Mouse (Mus musculus): ENCODE measurements around the gene Rpl36-ps4.

GRCm38 (mm10) chr17:87934326-87934725 is 13.5 kb downstream of the Rpl36-ps4 start:
- peak; percentile 85; the same call in 1 of the 2 replicates for TF ChIP-seq EP300 (IDR thresholded peaks at IDR 0.05; ENCODE audit: insufficient read depth, low read depth, low read length)
- no peak for TF ChIP-seq CTCF (IDR thresholded peaks at IDR 0.05; ENCODE audit: low read depth, low read length)
- no peak for TF ChIP-seq POLR2A (IDR thresholded peaks at IDR 0.05; ENCODE audit: insufficient read depth, low read length)

Measured in ES-Bruce4 (cell line).